Mouse (Mus musculus): ENCODE data around the gene Pde10a.
A peak's percentile ranks its signal among the peaks of the same experiment; 100 is the strongest.

- TF ChIP-seq CTCF (conservative IDR thresholded peaks at IDR 0.05; ENCODE audit: low read length), result no peak
- peak; percentile 63; the same call in 1 of the 2 replicates for TF ChIP-seq NANOG (IDR thresholded peaks at IDR 0.05; ENCODE audit: borderline replicate concordance, low read length)
- TF ChIP-seq POU5F1 (IDR thresholded peaks at IDR 0.05; ENCODE audit: borderline replicate concordance, low read length), result no peak
Measured at GRCm38 (mm10) chr17:9035561-9036348, 510.6 kb downstream of the Pde10a start.
